Mouse (Mus musculus): Measurements from ENCODE around the gene Gm13290. TPM values are rescaled to one million over a fixed set of nuclear protein-coding genes. Genes with fewer than 3 reads are reported as not detected.
"Not testable (repeated sequence)": the region's sequence is repeated elsewhere in the genome, so short reads cannot be mapped to it uniquely, and the experiment has no call there.

Gm13290 gene
- 0.66 and 0.87 TPM in 2 replicates for polyA plus RNA-seq (2016; fragmentation: Nextera tagmentation; extraction: Ambion mirVana)

GRCm38 (mm10) chr4:88773534-88773933 lies at the start of gene Gm13290:
Gene Gm13290 (plus strand): TSS chr4:88773834.
- not testable (repeated sequence) for H3K9me3 ChIP-seq; H3K27me3 ChIP-seq; H3K4me2 ChIP-seq; H3K27ac ChIP-seq; H3K4me3 ChIP-seq (replicated peaks); H3K4me1 ChIP-seq (replicated peaks); H3K9ac ChIP-seq (replicated peaks); ATAC-seq (ENCODE audit: insufficient number of reproducible peaks, insufficient read depth, low FRiP score, low TSS enrichment, low read depth); H3K36me3 ChIP-seq
- WGBS, result no CpG with 5 or more reads among the region's 32 CpGs

DNA sequence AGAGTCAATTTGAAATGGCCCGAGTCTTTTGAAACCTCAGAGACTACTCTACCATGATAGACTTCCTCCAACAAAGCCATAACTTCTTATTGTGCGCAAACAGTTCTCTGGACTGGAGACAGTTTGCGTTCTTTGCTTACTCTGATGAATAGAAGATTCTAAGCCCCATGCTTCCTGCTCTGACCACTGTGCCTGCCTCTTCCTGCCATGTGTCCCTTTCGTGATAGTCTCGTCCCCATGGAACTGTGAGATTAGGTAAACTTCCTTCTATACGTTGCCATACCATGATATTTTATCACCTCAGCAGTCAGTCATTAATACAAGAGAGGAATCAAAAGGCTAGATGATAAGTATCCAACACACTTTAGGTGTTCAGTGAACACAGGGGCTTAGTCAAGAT lies 46.9 kb upstream of the Gm13290 start:
- no peaks in the 10 kb centered on the region for H3K9me3 ChIP-seq
- H3K36me3 ChIP-seq, result no peaks in the 10 kb centered on the region
- H3K27me3 ChIP-seq, result 0 out of 2 replicates have a peak, but pooled peaks cover 3% of the 10 kb centered on the region
- no peak overlapping the region for H3K4me2 ChIP-seq
- H3K27ac ChIP-seq, result no peak overlapping the region
- 87% methylated on average over 6 of the region's 6 CpGs for WGBS
- no peak for ATAC-seq (ENCODE audit: insufficient number of reproducible peaks, insufficient read depth, low FRiP score, low TSS enrichment, low read depth)
- no peak overlapping the region for H3K4me3 ChIP-seq (replicated peaks)
- no peak overlapping the region for H3K9ac ChIP-seq (replicated peaks)
- H3K4me1 ChIP-seq (replicated peaks), result no peaks in the 10 kb centered on the region

DNA sequence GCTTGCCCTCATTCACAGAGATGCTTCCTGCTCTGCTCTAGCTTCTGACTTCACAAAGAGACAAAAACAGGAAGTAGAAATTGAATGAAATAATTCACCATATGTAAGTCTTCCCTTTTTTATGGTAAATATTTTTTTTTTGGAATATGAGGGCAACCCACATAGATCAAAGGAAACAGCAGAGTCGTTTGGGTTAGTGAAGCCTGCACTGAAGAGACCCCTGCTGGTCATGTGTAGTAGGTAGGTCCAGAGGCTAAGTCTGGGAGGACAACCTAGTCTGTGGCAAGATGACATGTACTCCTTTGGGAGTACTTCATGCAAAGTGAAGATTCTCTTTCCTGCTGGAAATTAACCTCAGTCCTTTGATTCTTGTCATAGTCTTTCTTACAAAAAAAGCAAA lies 46.3 kb upstream of the Gm13290 start:
- Histone ChIP-seq H3K4me3 (replicated peaks) (no peak overlapping the region), H3K9me3 (no peaks in the 10 kb centered on the region), H3K27ac (no peak overlapping the region), H3K9ac (replicated peaks) (no peak overlapping the region), H3K4me2 (no peak overlapping the region), H3K4me1 (replicated peaks) (no peaks in the 10 kb centered on the region), H3K36me3 (no peaks in the 10 kb centered on the region), H3K27me3 (0 out of 2 replicates have a peak, but pooled peaks cover 3% of the 10 kb centered on the region)
- no peak for ATAC-seq (ENCODE audit: insufficient number of reproducible peaks, insufficient read depth, low FRiP score, low TSS enrichment, low read depth)
- 6% methylated on average over 1 of the region's 1 CpGs for WGBS

DNA sequence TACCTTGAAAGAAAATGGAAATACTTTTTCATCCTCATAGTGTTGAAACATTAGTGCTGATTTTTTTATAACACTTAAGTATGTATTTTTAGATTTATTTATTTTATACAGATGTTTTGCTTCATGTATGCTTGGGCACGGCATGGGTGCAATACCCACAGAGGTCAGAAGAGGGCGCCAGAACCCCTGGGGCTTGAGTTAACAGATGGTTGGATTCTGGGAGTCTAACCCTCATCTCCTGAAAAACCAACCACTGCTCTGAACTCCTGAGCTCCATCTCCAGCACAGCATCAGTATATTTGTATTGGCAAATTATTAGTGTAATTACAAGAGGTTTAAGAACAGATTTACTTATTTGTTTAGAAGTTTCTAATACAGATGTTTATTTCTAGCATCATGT lies 35.2 kb upstream of the Gm13290 start:
- Histone ChIP-seq H3K36me3 (no peaks in the 10 kb centered on the region), H3K4me3 (replicated peaks) (no peak overlapping the region), H3K27me3 (peaks cover 12% of the 10 kb centered on the region), H3K27ac (no peak overlapping the region), H3K4me1 (replicated peaks) (no peaks in the 10 kb centered on the region), H3K9me3 (no peaks in the 10 kb centered on the region), H3K9ac (replicated peaks) (no peak overlapping the region), H3K4me2 (no peak overlapping the region)
- 0% methylated on average over 2 of the region's 2 CpGs for WGBS
- ATAC-seq (ENCODE audit: insufficient number of reproducible peaks, insufficient read depth, low FRiP score, low TSS enrichment, low read depth), result no peak

GRCm38 (mm10) chr4:88739036-88739435 lies 34.6 kb upstream of the Gm13290 start:
- Histone ChIP-seq H3K9me3 (no peaks in the 10 kb centered on the region), H3K4me3 (replicated peaks) (no peak overlapping the region), H3K27me3 (peaks cover 12% of the 10 kb centered on the region), H3K27ac (no peak overlapping the region), H3K9ac (replicated peaks) (no peak overlapping the region), H3K4me1 (replicated peaks) (no peaks in the 10 kb centered on the region), H3K36me3 (no peaks in the 10 kb centered on the region), H3K4me2 (no peak overlapping the region)
- 90% methylated on average over 6 of the region's 6 CpGs for WGBS
- ATAC-seq (ENCODE audit: insufficient number of reproducible peaks, insufficient read depth, low FRiP score, low TSS enrichment, low read depth), result no peak

DNA sequence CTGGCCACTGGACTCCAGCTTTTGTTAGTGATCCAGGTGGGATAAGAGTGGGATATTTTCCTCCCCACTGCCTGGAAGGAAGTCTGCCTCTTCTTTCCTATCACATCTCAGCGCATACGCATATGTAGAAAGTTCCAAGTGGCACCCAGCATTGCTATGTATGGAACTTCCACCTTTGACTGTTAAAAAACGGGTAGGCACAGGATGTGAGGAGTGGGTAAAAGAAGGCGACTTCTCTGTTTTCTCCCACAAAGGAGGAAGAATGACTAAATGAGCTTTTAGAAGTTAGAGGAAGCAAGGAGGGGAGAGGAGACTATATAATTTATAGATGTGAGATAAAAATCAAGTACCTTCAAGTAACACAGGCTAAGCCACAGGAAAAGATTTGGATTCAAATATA lies 32.2 kb upstream of the Gm13290 start:
- WGBS, result 87% methylated on average over 4 of the region's 4 CpGs
- Histone ChIP-seq H3K27ac (no peak overlapping the region), H3K27me3 (0 out of 2 replicates have a peak, but pooled peaks cover 6% of the 10 kb centered on the region), H3K9me3 (no peaks in the 10 kb centered on the region), H3K4me3 (replicated peaks) (no peak overlapping the region), H3K4me1 (replicated peaks) (peaks cover 12% of the 10 kb centered on the region), H3K4me2 (no peak overlapping the region), H3K36me3 (no peaks in the 10 kb centered on the region), H3K9ac (replicated peaks) (no peak overlapping the region)
- ATAC-seq (ENCODE audit: insufficient number of reproducible peaks, insufficient read depth, low FRiP score, low TSS enrichment, low read depth), result no peak

DNA sequence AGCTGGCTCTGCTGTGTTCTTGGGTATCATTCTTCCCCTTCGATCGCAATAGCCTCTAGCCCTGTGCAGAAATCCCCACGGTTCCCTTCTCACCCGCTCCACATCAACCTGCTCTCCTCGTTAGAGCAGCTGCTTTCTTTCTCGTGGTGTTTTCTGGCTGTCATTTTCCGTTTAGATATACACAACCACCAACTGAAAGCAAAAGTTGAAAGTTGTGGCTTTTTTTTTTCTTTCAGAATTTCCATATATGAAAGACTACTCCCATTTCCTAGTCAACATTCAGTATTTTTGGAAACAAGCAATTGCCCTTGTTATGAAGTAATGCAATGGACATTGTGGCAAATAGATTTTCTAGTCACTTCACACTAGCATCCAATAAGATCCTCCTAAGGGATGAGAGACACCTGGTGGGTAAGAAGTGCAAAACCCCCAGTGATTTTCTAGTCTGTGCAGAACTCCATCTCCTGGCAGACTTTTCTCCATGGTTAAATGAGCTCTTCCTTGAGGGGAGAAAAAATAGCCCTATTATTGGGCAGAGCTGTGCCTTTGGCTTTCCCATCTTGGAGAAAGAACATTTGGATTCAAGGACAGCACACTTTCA lies 30.8 kb upstream of the Gm13290 start:
- Histone ChIP-seq H3K9me3 (no peaks in the 10 kb centered on the region), H3K9ac (replicated peaks) (no peak overlapping the region; the same call in 1 of the 2 replicates), H3K4me2 (no peak overlapping the region), H3K27me3 (peaks cover 4% of the 10 kb centered on the region; the same call in 1 of the 2 replicates), H3K36me3 (no peaks in the 10 kb centered on the region), H3K4me3 (replicated peaks) (no peak overlapping the region), H3K27ac (no peak overlapping the region), H3K4me1 (replicated peaks) (peaks cover 15% of the 10 kb centered on the region)
- ATAC-seq (ENCODE audit: insufficient number of reproducible peaks, insufficient read depth, low FRiP score, low TSS enrichment, low read depth), result no peak
- WGBS, result 75% methylated on average over 7 of the region's 7 CpGs

DNA sequence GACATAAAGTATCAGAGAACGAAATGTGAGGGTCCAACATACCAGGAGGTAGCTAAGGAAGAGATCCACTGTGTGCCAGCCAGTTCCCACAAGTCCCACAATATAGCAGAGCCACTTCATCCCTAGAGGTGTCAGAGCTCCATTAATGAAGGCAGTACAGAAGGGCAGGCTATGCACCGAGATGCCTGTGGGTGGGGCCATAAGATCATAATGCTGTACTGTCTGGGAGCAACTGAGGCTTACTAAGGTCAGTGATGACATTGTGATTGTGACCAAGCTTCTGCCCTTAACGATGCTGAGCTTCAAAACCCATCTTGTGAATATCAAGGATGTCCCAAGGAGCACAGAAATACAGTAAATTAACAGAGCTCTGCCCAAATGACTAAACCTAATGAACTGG lies 29.4 kb upstream of the Gm13290 start:
- no peaks in the 10 kb centered on the region for H3K9me3 ChIP-seq
- no peak overlapping the region for H3K4me3 ChIP-seq (replicated peaks)
- H3K27me3 ChIP-seq, result peaks cover 7% of the 10 kb centered on the region
- no peak overlapping the region for H3K9ac ChIP-seq (replicated peaks)
- H3K27ac ChIP-seq, result no peak overlapping the region
- H3K36me3 ChIP-seq, result no peaks in the 10 kb centered on the region
- no peak overlapping the region for H3K4me2 ChIP-seq
- peaks cover 17% of the 10 kb centered on the region for H3K4me1 ChIP-seq (replicated peaks)
- no peak for ATAC-seq (ENCODE audit: insufficient number of reproducible peaks, insufficient read depth, low FRiP score, low TSS enrichment, low read depth)
- 70% methylated on average over 3 of the region's 3 CpGs for WGBS

GRCm38 (mm10) chr4:88749926-88750325 lies 23.7 kb upstream of the Gm13290 start:
- ATAC-seq (ENCODE audit: insufficient number of reproducible peaks, insufficient read depth, low FRiP score, low TSS enrichment, low read depth), result no peak

GRCm38 (mm10) chr4:88754818-88755340 lies 18.8 kb upstream of the Gm13290 start, which contains the start of gene Gm13271:
Gene Gm13271 (plus strand): TSS chr4:88754868.
- H3K9ac ChIP-seq (replicated peaks); H3K4me2 ChIP-seq; H3K27ac ChIP-seq; H3K36me3 ChIP-seq; H3K4me3 ChIP-seq (replicated peaks); H3K4me1 ChIP-seq (replicated peaks); ATAC-seq (ENCODE audit: insufficient number of reproducible peaks, insufficient read depth, low FRiP score, low TSS enrichment, low read depth); H3K27me3 ChIP-seq; H3K9me3 ChIP-seq: not testable (repeated sequence)
- 79% methylated on average over 15 of the region's 15 CpGs for WGBS

More at GRCm38 (mm10) chr4:88749926-88750325, 23.7 kb upstream of the Gm13290 start:
- Histone ChIP-seq H3K9me3 (no peaks in the 10 kb centered on the region), H3K4me3 (replicated peaks) (no peak overlapping the region), H3K9ac (replicated peaks) (no peak overlapping the region), H3K36me3 (no peaks in the 10 kb centered on the region), H3K27me3 (peaks cover 5% of the 10 kb centered on the region), H3K27ac (no peak overlapping the region), H3K4me1 (replicated peaks) (peaks cover 17% of the 10 kb centered on the region), H3K4me2 (no peak overlapping the region)
- WGBS, result 25% methylated on average over 6 of the region's 6 CpGs

DNA sequence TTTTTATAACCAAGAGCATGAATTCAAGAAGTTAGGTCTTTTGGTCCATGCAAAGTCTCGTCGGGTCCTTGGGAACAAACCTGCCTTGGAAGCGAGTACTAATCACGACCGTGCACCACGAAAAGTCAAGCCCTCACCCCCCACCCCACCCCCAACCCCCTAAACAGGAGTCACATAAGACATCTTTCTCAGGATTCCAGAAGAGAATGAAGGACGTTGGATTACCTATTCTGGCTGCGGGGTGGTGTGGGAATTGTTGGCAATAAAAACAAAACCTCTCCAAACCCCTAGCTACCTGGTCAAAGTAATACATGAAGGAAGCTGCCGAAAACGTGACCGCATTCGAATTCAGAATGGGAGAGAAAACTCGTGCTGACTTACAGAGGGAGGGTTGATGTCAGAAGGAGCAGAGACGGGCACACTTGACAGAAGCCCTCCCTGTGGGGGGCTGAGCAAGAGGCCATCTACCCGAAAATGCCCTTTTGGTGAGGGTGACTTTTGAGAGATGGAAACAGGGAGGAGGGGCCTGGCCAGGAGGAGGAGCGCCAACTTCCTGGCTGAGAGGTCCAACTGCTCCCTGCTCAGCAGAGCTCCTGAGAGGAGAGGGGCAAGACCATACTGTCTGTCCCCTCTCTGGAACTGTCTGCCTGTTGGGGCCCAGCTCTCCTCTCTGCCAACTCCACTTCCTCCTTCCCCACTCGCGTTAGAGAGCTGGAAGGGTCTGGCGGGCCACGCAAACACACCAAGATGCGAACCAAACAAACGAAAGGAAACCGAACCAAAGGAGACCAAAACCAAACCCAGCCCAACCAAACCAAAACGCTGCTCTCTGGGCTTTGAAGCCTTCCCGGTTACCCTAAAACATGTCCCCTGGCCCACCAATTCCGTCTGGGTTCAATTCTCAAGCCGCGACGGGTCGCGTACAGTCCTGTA lies 16.8 kb upstream of the Gm13290 start:
- H3K36me3 ChIP-seq; ATAC-seq (ENCODE audit: insufficient number of reproducible peaks, insufficient read depth, low FRiP score, low TSS enrichment, low read depth); H3K27me3 ChIP-seq; H3K4me1 ChIP-seq (replicated peaks); H3K9me3 ChIP-seq: not testable (repeated sequence)
- Histone ChIP-seq H3K4me3 (replicated peaks) (peak overlapping the region; percentile 52), H3K9ac (replicated peaks) (peak overlapping the region; percentile 59), H3K27ac (peak overlapping the region; percentile 96), H3K4me2 (peak overlapping the region; percentile 70)
- 11% methylated on average over 29 of the region's 31 CpGs for WGBS
